Mouse (Mus musculus): ENCODE results near the gene Slc7a7. TPM values are rescaled to one million over a fixed set of nuclear protein-coding genes. Genes with fewer than 3 reads are reported as not detected.

Slc7a7 gene
- polyA plus RNA-seq, 1 experiment from 2014 or later, result 4.7 TPM

DNA sequence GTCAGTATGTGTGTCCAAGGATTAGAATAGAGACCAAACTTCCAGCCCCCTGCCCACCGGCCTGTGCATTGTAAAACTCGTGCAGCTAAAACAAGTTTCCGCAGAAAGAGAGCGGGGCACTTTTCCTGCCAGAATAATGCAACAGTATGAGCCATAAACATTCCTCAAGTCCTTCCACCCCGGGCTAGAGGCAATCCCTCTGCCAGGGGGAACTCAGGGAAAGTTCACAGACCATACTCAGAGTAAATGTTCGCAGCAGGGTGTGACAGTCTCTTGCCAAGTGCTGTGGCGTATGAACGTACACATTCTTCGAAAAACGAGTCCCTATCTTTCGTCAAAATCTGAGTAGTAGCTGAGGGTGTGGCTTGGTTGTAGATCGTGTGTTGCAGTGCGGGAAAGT is 38.0 kb downstream of the Slc7a7 start:
- WGBS, result 86% methylated on average over 13 of the region's 13 CpGs
- Histone ChIP-seq H3K27ac (no peak overlapping the region), H3K4me3 (no peak overlapping the region)

DNA sequence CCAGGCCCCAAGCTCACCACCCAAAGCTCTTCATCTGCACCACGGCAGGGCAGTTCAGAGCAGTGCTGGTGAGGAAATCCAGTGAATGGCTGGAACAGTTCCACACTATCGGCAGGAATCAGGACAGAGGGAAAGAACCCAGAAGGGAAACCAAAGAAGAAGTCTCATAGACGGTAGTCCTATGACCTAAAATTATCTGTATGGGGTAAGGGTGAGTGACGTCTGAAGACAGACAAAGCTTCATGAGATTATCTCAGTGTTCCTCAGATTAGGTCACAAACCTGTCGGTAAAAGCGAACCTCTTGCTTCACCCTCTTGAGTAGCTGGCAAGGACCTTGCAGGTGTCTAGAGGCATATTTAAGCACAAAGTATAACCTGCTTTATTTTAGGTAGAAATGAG is 40.4 kb downstream of the Slc7a7 start:
- Histone ChIP-seq H3K4me3 (no peak overlapping the region), H3K9me3 (no peaks in the 10 kb centered on the region), H3K9ac (no peak overlapping the region), H3K36me3 (replicated peaks) (no peaks in the 10 kb centered on the region), H3K27ac (no peak overlapping the region), H3K4me1 (no peaks in the 10 kb centered on the region), H3K4me2 (no peak overlapping the region), H3K27me3 (replicated peaks) (no peaks in the 10 kb centered on the region)
- 91% methylated on average over 6 of the region's 6 CpGs for WGBS
- ATAC-seq (replicated peaks), result no peak

More for the DNA sequence above, 38.0 kb downstream of the Slc7a7 start:
- H3K4me1 ChIP-seq, result no peaks in the 10 kb centered on the region
- H3K4me2 ChIP-seq, result no peak overlapping the region
- H3K9me3 ChIP-seq, result no peaks in the 10 kb centered on the region
- no peaks in the 10 kb centered on the region for H3K36me3 ChIP-seq (replicated peaks)
- ATAC-seq (replicated peaks), result no peak
- no peak overlapping the region for H3K9ac ChIP-seq
- no peaks in the 10 kb centered on the region for H3K27me3 ChIP-seq (replicated peaks)

DNA sequence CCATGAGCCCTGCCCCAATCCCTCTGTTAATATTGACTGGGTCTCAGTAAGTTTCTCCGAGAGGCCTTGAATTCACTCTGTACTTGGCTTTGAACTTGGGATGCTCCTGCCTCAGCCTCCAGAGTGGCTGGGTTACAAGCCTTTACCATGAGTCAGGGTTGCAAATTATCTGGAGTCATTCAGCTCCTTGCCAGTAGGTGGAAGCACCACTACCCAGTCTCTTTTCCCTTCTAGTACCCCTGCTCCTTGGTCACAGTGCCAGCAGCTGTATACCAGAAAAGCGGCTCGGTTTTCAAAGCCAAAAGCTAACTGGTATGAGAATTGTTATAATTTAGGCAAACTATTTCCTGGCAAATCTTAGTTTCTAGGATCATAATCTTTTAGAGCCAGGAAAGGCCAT is 41.7 kb downstream of the Slc7a7 start:
- no peaks in the 10 kb centered on the region for H3K9me3 ChIP-seq
- ATAC-seq (replicated peaks), result no peak
- 80% methylated on average over 3 of the region's 3 CpGs for WGBS

DNA sequence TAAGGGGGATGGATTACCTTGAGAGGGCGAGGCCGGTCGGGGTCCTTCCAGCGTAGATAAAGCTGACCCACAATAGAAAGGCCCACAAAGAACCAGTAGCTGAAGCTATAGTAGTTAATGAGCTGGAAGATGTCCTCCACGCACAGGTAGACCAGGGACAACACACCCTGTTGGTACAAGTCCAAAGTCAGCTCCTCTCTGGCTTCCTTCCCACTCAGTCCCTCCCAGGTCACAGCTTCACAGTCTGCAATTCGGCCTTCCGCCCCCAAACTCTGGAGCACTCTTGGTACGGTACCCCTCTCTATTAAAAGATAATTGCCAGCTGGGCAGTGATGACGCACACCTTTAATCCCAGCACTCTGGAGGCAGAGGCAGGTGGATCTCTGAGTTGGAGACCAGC is 44.7 kb downstream of the Slc7a7 start:
- no peak for ATAC-seq (replicated peaks)
- H3K9ac ChIP-seq, result no peak overlapping the region
- WGBS, result 93% methylated on average over 9 of the region's 9 CpGs

More for the DNA sequence above, 41.7 kb downstream of the Slc7a7 start:
- Histone ChIP-seq H3K9ac (no peak overlapping the region), H3K4me1 (no peaks in the 10 kb centered on the region), H3K4me3 (no peak overlapping the region), H3K27me3 (replicated peaks) (no peaks in the 10 kb centered on the region), H3K4me2 (no peak overlapping the region), H3K27ac (no peak overlapping the region), H3K36me3 (replicated peaks) (peaks cover 7% of the 10 kb centered on the region; the same call in 1 of the 2 replicates)

DNA sequence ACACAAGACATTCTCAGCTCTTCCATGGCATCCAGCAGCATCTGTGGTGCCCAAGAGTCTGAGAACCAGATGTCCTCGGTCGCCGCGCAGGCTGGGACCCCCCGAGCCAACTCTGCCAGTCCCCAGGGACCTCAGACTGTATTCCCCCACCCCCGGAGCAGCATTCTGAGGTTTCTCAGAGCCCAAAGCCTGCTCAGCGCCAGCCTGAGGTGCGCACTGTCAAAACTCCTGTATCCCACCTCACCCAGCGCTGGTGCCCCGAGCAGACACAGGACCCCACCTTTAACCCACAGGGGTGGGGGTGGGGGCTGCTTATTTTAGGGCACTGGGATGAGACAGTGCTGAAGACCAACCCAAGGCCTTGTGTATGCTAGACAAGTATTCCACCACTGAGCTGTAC is 46.1 kb downstream of the Slc7a7 start:
- H3K4me2 ChIP-seq, result no peak overlapping the region
- H3K4me3 ChIP-seq, result no peak overlapping the region
- ATAC-seq (replicated peaks), result peak; percentile 62; the same call in 1 of the 2 replicates
- H3K36me3 ChIP-seq (replicated peaks), result peaks cover 39% of the 10 kb centered on the region
- 98% methylated on average over 10 of the region's 10 CpGs for WGBS
- H3K27me3 ChIP-seq (replicated peaks), result no peaks in the 10 kb centered on the region
- H3K4me1 ChIP-seq, result no peaks in the 10 kb centered on the region
- H3K9me3 ChIP-seq, result no peaks in the 10 kb centered on the region
- no peak overlapping the region for H3K9ac ChIP-seq
- no peak overlapping the region for H3K27ac ChIP-seq

More for the DNA sequence above, 44.7 kb downstream of the Slc7a7 start:
- Histone ChIP-seq H3K4me2 (no peak overlapping the region), H3K9me3 (no peaks in the 10 kb centered on the region), H3K27ac (no peak overlapping the region), H3K27me3 (replicated peaks) (no peaks in the 10 kb centered on the region), H3K36me3 (replicated peaks) (peaks cover 27% of the 10 kb centered on the region), H3K4me1 (no peaks in the 10 kb centered on the region), H3K4me3 (no peak overlapping the region)

GRCm38 (mm10) chr14:54370595-54370994 is 47.0 kb downstream of the Slc7a7 start:
- H3K27ac ChIP-seq, result no peak overlapping the region
- H3K9me3 ChIP-seq, result no peaks in the 10 kb centered on the region
- no peaks in the 10 kb centered on the region for H3K27me3 ChIP-seq (replicated peaks)
- no peak overlapping the region for H3K4me2 ChIP-seq
- H3K9ac ChIP-seq, result no peak overlapping the region
- H3K36me3 ChIP-seq (replicated peaks), result peaks cover 39% of the 10 kb centered on the region
- H3K4me3 ChIP-seq, result no peak overlapping the region
- no peaks in the 10 kb centered on the region for H3K4me1 ChIP-seq
- 90% methylated on average over 6 of the region's 6 CpGs for WGBS
- ATAC-seq (replicated peaks), result no peak

DNA sequence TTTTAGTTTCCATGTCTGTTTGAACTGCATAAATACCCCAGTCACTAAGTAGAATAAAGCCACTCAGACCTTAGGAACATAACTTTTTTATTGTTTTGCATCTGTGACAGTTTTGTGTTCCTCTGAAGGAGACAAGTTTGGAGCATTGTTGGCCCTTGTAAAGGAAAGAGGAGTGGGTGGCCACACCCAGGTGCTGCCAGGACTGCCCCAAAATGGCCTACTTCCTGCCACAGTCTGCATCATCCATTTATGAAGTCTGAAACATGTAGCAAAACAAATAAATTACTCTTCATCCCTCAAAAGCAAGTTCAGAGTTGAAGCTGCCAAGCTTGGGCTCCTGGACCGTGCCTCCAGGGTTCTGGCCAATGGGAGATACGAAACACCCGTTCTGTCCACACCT is 48.2 kb downstream of the Slc7a7 start:
- H3K27me3 ChIP-seq (replicated peaks), result no peaks in the 10 kb centered on the region
- no peak overlapping the region for H3K4me2 ChIP-seq
- H3K9me3 ChIP-seq, result no peaks in the 10 kb centered on the region
- peaks cover 41% of the 10 kb centered on the region for H3K36me3 ChIP-seq (replicated peaks)
- no peak overlapping the region for H3K4me3 ChIP-seq
- H3K27ac ChIP-seq, result no peak overlapping the region
- H3K4me1 ChIP-seq, result no peaks in the 10 kb centered on the region
- no peak for ATAC-seq (replicated peaks)
- WGBS, result over 99% methylated on average over 3 of the region's 3 CpGs
- H3K9ac ChIP-seq, result no peak overlapping the region

- ATAC-seq (replicated peaks), result no peak
- H3K4me3 ChIP-seq, result no peak overlapping the region
- no peak overlapping the region for H3K4me2 ChIP-seq
- no peak overlapping the region for H3K27ac ChIP-seq
- H3K9me3 ChIP-seq, result no peaks in the 10 kb centered on the region
- H3K36me3 ChIP-seq (replicated peaks), result peaks cover 50% of the 10 kb centered on the region
- WGBS, result 91% methylated on average over 18 of the region's 18 CpGs
- H3K9ac ChIP-seq, result no peak overlapping the region
- peaks cover 8% of the 10 kb centered on the region for H3K4me1 ChIP-seq
- H3K27me3 ChIP-seq (replicated peaks), result no peaks in the 10 kb centered on the region
Measured at GRCm38 (mm10) chr14:54367429-54368060, 50.0 kb downstream of the Slc7a7 start.

GRCm38 (mm10) chr14:54366581-54366980 is 51.0 kb downstream of the Slc7a7 start:
- WGBS, result 95% methylated on average over 10 of the region's 10 CpGs
- H3K36me3 ChIP-seq (replicated peaks), result peaks cover 46% of the 10 kb centered on the region
- no peak overlapping the region for H3K27ac ChIP-seq
- H3K9ac ChIP-seq, result no peak overlapping the region
- no peaks in the 10 kb centered on the region for H3K27me3 ChIP-seq (replicated peaks)
- no peak for ATAC-seq (replicated peaks)
- H3K4me2 ChIP-seq, result no peak overlapping the region
- peaks cover 18% of the 10 kb centered on the region for H3K4me1 ChIP-seq
- H3K9me3 ChIP-seq, result no peaks in the 10 kb centered on the region
- H3K4me3 ChIP-seq, result no peak overlapping the region

DNA sequence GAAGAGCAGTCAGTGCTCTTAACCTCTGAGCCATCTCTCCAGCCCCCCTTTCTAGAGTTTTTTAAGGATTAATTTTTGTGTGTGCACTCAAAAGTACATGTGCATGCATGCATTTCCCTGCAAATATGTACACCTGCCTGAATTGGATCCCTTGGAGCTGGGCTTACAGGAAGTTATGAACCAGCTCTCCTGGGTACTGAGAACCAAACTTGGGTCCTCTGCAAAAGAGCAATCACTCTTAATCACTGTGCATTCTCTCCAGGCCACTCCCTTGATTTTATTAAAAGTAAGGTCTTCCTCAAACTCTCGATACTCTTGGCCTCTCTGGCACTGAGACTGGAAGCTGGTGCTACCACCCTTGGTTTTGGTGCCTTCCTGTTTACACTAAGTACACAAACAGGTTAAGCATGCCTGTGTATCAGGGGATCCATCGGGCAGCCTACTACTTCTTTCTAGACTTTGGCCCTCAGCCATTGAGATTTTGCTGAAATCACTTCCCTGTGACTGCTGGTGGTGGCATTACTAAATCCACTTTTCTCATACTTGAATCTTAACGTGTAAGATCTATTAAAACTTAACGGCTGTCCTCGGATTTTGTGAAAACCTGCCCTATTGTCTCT is 52.4 kb downstream of the Slc7a7 start:
- WGBS, result 93% methylated on average over 5 of the region's 5 CpGs
- H3K27ac ChIP-seq, result no peak overlapping the region
- no peak for ATAC-seq (replicated peaks)
- H3K4me3 ChIP-seq, result no peak overlapping the region
- H3K27me3 ChIP-seq (replicated peaks), result no peaks in the 10 kb centered on the region
- peaks cover 21% of the 10 kb centered on the region for H3K4me1 ChIP-seq
- H3K4me2 ChIP-seq, result no peak overlapping the region
- no peaks in the 10 kb centered on the region for H3K9me3 ChIP-seq
- peaks cover 43% of the 10 kb centered on the region for H3K36me3 ChIP-seq (replicated peaks)
- H3K9ac ChIP-seq, result no peak overlapping the region

DNA sequence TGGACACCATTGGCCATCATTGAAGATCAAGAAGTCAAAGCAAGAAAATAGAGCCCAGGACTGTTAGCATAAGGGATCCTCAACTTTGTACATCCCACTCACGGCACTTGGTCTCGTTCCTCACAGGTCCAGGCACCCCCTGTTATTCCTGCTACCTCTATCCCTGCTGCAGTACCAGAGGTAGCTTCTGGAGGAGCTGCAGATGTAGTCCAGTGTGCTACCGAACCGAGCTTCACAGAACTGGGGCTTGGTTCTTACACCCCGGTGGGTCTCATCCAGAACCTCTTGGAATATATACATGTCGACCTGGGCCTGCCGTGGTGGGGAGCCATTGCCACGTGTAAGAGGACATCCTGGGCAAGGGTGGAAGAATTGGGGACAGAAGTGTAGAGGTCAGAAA is 54.4 kb downstream of the Slc7a7 start:
- no peaks in the 10 kb centered on the region for H3K27me3 ChIP-seq (replicated peaks)
- H3K36me3 ChIP-seq (replicated peaks), result peaks cover 25% of the 10 kb centered on the region
- WGBS, result 96% methylated on average over 8 of the region's 8 CpGs
- no peaks in the 10 kb centered on the region for H3K9me3 ChIP-seq
- ATAC-seq (replicated peaks), result no peak
- no peak overlapping the region for H3K27ac ChIP-seq
- no peak overlapping the region for H3K4me3 ChIP-seq
- H3K4me2 ChIP-seq, result no peak overlapping the region
- no peak overlapping the region for H3K9ac ChIP-seq
- H3K4me1 ChIP-seq, result peaks cover 21% of the 10 kb centered on the region

DNA sequence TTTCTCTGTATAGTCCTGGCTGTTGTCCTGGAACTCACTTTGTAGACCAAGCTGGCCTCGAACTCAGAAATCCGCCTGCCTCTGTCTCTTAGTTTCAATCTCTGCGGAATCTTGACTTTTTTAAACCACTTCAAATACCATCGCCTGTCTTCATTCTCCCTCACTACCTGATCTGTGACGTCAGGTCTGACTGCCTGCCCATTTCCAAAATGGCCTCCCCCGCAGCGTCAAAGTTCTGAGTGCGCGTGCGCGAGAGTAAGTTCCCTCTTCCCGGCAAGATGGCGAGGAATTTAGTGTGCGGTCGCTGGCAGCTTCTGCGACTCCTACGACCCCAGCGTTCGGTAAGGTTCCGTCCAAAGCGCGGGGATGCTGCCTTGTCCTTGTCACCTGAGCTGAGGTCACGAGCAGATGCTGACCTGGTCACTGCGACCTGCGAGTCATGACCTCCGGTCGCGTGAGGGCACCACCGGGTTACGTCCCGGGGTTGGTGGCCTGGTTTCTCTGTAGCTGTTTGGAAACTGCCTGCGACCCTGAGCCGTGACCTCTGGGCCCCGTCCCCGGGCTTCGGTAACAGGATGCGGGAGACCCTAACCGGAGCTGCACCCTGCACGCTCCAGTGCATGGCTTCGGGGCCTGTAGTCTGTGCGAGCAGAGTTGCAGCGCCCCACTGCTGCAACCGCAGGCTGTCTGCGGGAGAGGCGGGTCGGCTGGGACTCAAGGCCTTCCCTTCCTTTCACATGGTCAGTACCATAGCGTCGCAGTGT is 56.8 kb downstream of the Slc7a7 start, which contains the start of gene Oxa1l:
Oxa1l (plus strand) TSS at position 258 of the 764 bp plus-strand sequence.
- peak within 1 kb of the TSS; percentile 60 for H3K4me2 ChIP-seq
- H3K4me3 ChIP-seq, result peak within 1 kb of the TSS; percentile 86
- under 1% methylated on average over 48 of the region's 48 CpGs for WGBS
- peaks cover 11% of the 10 kb centered on the region; the same call in 1 of the 2 replicates for H3K36me3 ChIP-seq (replicated peaks)
- H3K4me1 ChIP-seq, result peaks cover 21% of the 10 kb centered on the region
- H3K27me3 ChIP-seq (replicated peaks), result no peaks in the 10 kb centered on the region
- no peaks in the 10 kb centered on the region for H3K9me3 ChIP-seq
- ATAC-seq (replicated peaks), result peak; percentile 93
- peak within 1 kb of the TSS; percentile 83 for H3K27ac ChIP-seq
- peak within 1 kb of the TSS; percentile 90 for H3K9ac ChIP-seq
